Mouse (Mus musculus): ENCODE data around the gene Prok2. TPM values are rescaled to one million over a fixed set of nuclear protein-coding genes. Genes with fewer than 3 reads are reported as not detected.

Prok2 gene
- total and polyA plus RNA-seq, 3 experiments: not detected

- Histone ChIP-seq H3K9ac (ENCODE audit: control insufficient read depth, low read depth, low read length, poor library complexity, severe bottlenecking) (no peak overlapping the region), H3K27ac (ENCODE audit: control insufficient read depth, low read depth, low read length) (no peak overlapping the region), H3K4me1 (ENCODE audit: control insufficient read depth in 1 of 2, insufficient read depth in 2 of 2, low read length in 2 of 2) (no peaks in the 10 kb centered on the region), H3K27me3 (ENCODE audit: control insufficient read depth in 1 of 2, insufficient read depth in 2 of 2, low read length in 2 of 2) (no peaks in the 10 kb centered on the region), H3K36me3 (ENCODE audit: control insufficient read depth in 1 of 2, insufficient read depth in 2 of 2, low read length in 2 of 2) (no peaks in the 10 kb centered on the region), H3K9me3 (replicated peaks; ENCODE audit: insufficient read depth, low read length) (no peaks in the 10 kb centered on the region), H3K4me3 (ENCODE audit: control insufficient read depth in 1 of 2, insufficient read depth in 1 of 2, low read depth in 2 of 2, low read length in 2 of 2) (no peak overlapping the region), H3K79me2 (ENCODE audit: control insufficient read depth, insufficient read depth, low read length, poor library complexity) (no peaks in the 10 kb centered on the region)
- TF ChIP-seq MAZ (IDR thresholded peaks at IDR 0.05; ENCODE audit: low read depth, low read length) (no peak), POLR2AphosphoS2 (IDR thresholded peaks at IDR 0.05; ENCODE audit: low read length) (no peak), ETS1 (IDR thresholded peaks at IDR 0.05; ENCODE audit: low read depth, low read length) (no peak), USF1 (IDR thresholded peaks at IDR 0.05; ENCODE audit: low read depth, low read length) (no peak), MXI1 (IDR thresholded peaks at IDR 0.05; ENCODE audit: low read depth, low read length) (no peak), NRF1 (IDR thresholded peaks at IDR 0.05; ENCODE audit: insufficient read depth, low read depth, low read length, poor library complexity, severe bottlenecking) (no peak)
- DNase-seq (ENCODE audit: low read depth, low spot score): no peak
Measured at GRCm38 (mm10) chr6:99768495-99768894, 42.3 kb upstream of the Prok2 start.

DNA sequence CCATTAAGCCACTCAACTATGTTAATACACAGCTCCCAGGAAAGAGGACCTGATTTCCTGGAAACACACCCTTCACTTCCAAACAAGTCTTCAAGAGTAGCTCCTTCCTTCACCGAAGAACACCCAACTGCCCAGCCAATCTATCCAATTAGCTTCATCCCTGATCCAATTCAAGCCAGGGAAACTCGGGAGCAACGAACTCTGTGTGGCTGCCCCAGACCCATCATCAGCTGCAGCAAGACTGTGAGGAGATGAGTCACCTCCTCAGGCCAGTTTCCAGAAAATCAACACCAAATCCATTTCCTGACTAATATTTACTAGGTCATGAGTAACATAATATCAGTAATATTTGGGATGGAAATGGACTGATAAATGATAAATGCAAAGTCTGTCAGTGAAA is 38.7 kb upstream of the Prok2 start:
- Histone ChIP-seq H3K9me3 (replicated peaks; ENCODE audit: insufficient read depth, low read length) (no peaks in the 10 kb centered on the region), H3K4me3 (ENCODE audit: control insufficient read depth in 1 of 2, insufficient read depth in 1 of 2, low read depth in 2 of 2, low read length in 2 of 2) (no peak overlapping the region), H3K9ac (ENCODE audit: control insufficient read depth, low read depth, low read length, poor library complexity, severe bottlenecking) (no peak overlapping the region), H3K27ac (ENCODE audit: control insufficient read depth, low read depth, low read length) (no peak overlapping the region), H3K4me1 (ENCODE audit: control insufficient read depth in 1 of 2, insufficient read depth in 2 of 2, low read length in 2 of 2) (no peaks in the 10 kb centered on the region), H3K27me3 (ENCODE audit: control insufficient read depth in 1 of 2, insufficient read depth in 2 of 2, low read length in 2 of 2) (no peaks in the 10 kb centered on the region), H3K36me3 (ENCODE audit: control insufficient read depth in 1 of 2, insufficient read depth in 2 of 2, low read length in 2 of 2) (no peaks in the 10 kb centered on the region), H3K79me2 (ENCODE audit: control insufficient read depth, insufficient read depth, low read length, poor library complexity) (no peaks in the 10 kb centered on the region)
- no peak for TF ChIP-seq SIN3A (IDR thresholded peaks at IDR 0.05; ENCODE audit: low read length)
- TF ChIP-seq MYB (IDR thresholded peaks at IDR 0.05; ENCODE audit: low read depth, low read length): no peak
- TF ChIP-seq ZNF384 (IDR thresholded peaks at IDR 0.05; ENCODE audit: low read depth, low read length): no peak
- TF ChIP-seq SMC3 (IDR thresholded peaks at IDR 0.05; ENCODE audit: low read depth, low read length): no peak
- no peak for TF ChIP-seq MYC (IDR thresholded peaks at IDR 0.05; ENCODE audit: low read depth, low read length)
- no peak for TF ChIP-seq ELF1 (IDR thresholded peaks at IDR 0.05; ENCODE audit: low read depth, low read length)
- TF ChIP-seq POLR2AphosphoS5 (IDR thresholded peaks at IDR 0.05; ENCODE audit: borderline replicate concordance, low read depth, low read length): no peak
- no peak for TF ChIP-seq MAZ (IDR thresholded peaks at IDR 0.05; ENCODE audit: low read depth, low read length)
- TF ChIP-seq TCF12 (IDR thresholded peaks at IDR 0.05; ENCODE audit: low read depth, low read length): no peak
- no peak for TF ChIP-seq EP300 (IDR thresholded peaks at IDR 0.05; ENCODE audit: low read depth in 1 of 2, low read length in 2 of 2)
- no peak for TF ChIP-seq MXI1 (IDR thresholded peaks at IDR 0.05; ENCODE audit: low read depth, low read length)
- no peak for TF ChIP-seq POLR2A (IDR thresholded peaks at IDR 0.05; ENCODE audit: control insufficient read depth in 1 of 2, insufficient read depth in 1 of 2, low read depth in 1 of 2, low read length in 2 of 2, poor library complexity in 1 of 2)
- no peak for TF ChIP-seq RCOR1 (IDR thresholded peaks at IDR 0.05; ENCODE audit: low read depth, low read length)
- no peak for TF ChIP-seq JUND (IDR thresholded peaks at IDR 0.05; ENCODE audit: low read depth, low read length)
- TF ChIP-seq GABPA (IDR thresholded peaks at IDR 0.05; ENCODE audit: low read depth, low read length): no peak
- TF ChIP-seq UBTF (IDR thresholded peaks at IDR 0.05; ENCODE audit: borderline replicate concordance, insufficient read depth, low read depth, low read length): no peak
- no peak for DNase-seq (ENCODE audit: low read depth, low spot score)

All from MEL (cell line).